Mouse (Mus musculus) ES-E14 (cell line): ENCODE results near the gene Tfap4.

Experiments used
- CHD2 ChIP-seq: IDR thresholded peaks from 2 replicates; pipeline ENCODE4 v1.6.1; 2014; ENCODE audit warnings: mild to moderate bottlenecking, low read depth, low read length, inconsistent platforms
- MAFK ChIP-seq: IDR thresholded peaks from 2 replicates; pipeline ENCODE4 v1.6.1; 2014; ENCODE audit warnings: mild to moderate bottlenecking, low read depth, low read length, inconsistent platforms; ENCODE audit not compliant: insufficient read depth
- ZC3H11A ChIP-seq: IDR thresholded peaks from 2 replicates; pipeline ENCODE4 v1.6.1; 2012; ENCODE audit warnings: low read depth, mild to moderate bottlenecking, inconsistent platforms, low read length, borderline replicate concordance

DNA sequence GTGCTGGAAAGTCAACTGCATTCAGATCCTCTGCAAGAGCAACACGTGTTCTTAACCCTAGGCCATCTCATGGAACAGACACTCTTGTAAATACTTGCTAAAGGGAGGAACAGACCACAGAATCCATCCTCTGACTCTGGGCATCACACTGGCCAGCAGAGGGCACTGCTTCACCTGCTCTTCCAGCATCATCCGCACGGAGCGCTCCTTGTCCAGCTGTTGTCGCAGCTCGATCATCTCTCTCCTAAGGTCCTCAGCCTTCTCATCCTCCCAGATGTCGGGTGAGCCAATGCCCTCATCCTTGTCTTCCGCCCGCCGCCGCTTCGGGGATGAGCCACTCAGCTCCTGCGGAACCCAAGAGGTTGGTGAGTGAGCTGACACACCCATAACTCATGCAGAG is 8.6 kb downstream of the Tfap4 start:
- TF ChIP-seq MAFK (no peak), CHD2 (no peak), ZC3H11A (peak; percentile 42; the same call in 1 of the 2 replicates)
